Mouse (Mus musculus) CH12.LX (cell line): ENCODE measurements around the gene Marveld2.

Experiments
- CHD1 ChIP-seq: IDR thresholded peaks from 2 replicates; pipeline ENCODE4 v1.6.1; 2012; ENCODE audit warnings: low read depth, low read length, improper control_type of control experiment, inconsistent platforms
- CHD2 ChIP-seq: IDR thresholded peaks from 2 replicates; pipeline ENCODE4 v1.6.1; 2011; ENCODE audit warnings: low read length, improper control_type of control experiment
- CTCF ChIP-seq, 2 experiments: IDR thresholded peaks in 1 of 2; conservative IDR thresholded peaks in 1 of 2; 2 replicates each; pipeline ENCODE4 v1.5.1; 2011 to 2012; ENCODE audit warnings: low read depth in 2 of 2, low read length in 2 of 2, improper control_type of control experiment in 1 of 2, inconsistent platforms in 1 of 2, mild to moderate bottlenecking in 1 of 2, moderate library complexity in 1 of 2
- ETS1 ChIP-seq: conservative IDR thresholded peaks from 2 replicates; pipeline ENCODE4 v1.6.1; 2012; ENCODE audit warnings: low read depth, mild to moderate bottlenecking, inconsistent platforms, low read length, improper control_type of control experiment, moderate library complexity
- MAFK ChIP-seq: IDR thresholded peaks from 2 replicates; pipeline ENCODE4 v1.6.1; 2011; ENCODE audit warnings: low read length, improper control_type of control experiment; ENCODE audit not compliant: insufficient replicate concordance
- MEF2A ChIP-seq: IDR thresholded peaks from 2 replicates; pipeline ENCODE4 v1.6.1; 2014; ENCODE audit warnings: low read depth, mild to moderate bottlenecking, inconsistent platforms, low read length, improper control_type of control experiment, borderline replicate concordance
- PAX5 ChIP-seq: IDR thresholded peaks from 2 replicates; pipeline ENCODE4 v1.6.1; 2012; ENCODE audit warnings: low read length, inconsistent platforms, mixed read lengths
- POLR2A ChIP-seq: IDR thresholded peaks from 2 replicates; pipeline ENCODE4 v1.6.1; 2011; ENCODE audit warnings: low read depth, mild to moderate bottlenecking, improper control_type of control experiment, low read length
- RAD21 ChIP-seq: IDR thresholded peaks from 2 replicates; pipeline ENCODE4 v1.6.1; 2011; ENCODE audit warnings: low read depth, mild to moderate bottlenecking, low read length, improper control_type of control experiment, moderate library complexity
- ZC3H11A ChIP-seq: IDR thresholded peaks from 2 replicates; pipeline ENCODE4 v1.6.1; 2012; ENCODE audit warnings: low read depth, mild to moderate bottlenecking, inconsistent platforms, low read length, improper control_type of control experiment
- ZKSCAN1 ChIP-seq: IDR thresholded peaks from 2 replicates; pipeline ENCODE4 v1.6.1; 2012; ENCODE audit warnings: low read depth, inconsistent platforms, low read length, improper control_type of control experiment, borderline replicate concordance

GRCm38 (mm10) chr13:100547269-100547668 lies 69.5 kb downstream of the Marveld2 start:
- TF ChIP-seq MEF2A = no peak
- no peak for TF ChIP-seq CHD1
- TF ChIP-seq POLR2A = no peak
- TF ChIP-seq CTCF (conservative IDR thresholded peaks at IDR 0.05 in 1 of 2, IDR thresholded peaks at IDR 0.05 in 1 of 2; ENCODE audit: low read depth in 2 of 2, low read length in 2 of 2) = no peak
- no peak for TF ChIP-seq ZC3H11A
- TF ChIP-seq RAD21 = no peak
- TF ChIP-seq CHD2 = no peak
- no peak for TF ChIP-seq ETS1
- no peak for TF ChIP-seq PAX5
- no peak for TF ChIP-seq ZKSCAN1
- no peak for TF ChIP-seq MAFK
